Mouse (Mus musculus): ENCODE results near the gene Shld2.
"Not testable (repeated sequence)": the region's sequence is repeated elsewhere in the genome, so short reads cannot be mapped to it uniquely, and the experiment has no call there.

The Shld2 gene

DNA sequence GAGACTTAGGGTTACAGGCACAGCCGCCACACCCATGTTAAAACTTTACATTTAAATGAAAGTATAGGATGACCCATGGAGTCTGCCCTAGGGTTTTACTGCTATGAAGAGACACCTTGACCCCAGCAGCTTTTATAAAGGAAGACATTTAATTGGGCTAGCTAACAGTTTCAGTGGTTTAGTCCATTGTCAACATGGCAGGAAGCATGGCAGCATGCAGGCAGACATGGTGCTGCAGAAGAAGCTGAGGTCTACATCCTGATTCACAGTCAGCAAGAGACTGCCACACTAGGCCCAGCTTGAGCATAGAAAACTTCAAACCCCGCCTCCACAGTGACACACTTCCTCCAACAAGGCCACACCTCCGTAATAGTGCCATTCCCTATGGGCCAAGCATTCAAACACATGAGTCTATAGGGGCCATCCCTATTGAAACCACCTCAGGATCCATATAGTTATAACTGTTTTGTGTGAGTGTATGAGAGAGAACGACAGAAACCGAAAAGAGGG is 13.3 kb upstream of the Shld2 start:
- no peak for DNase-seq (ENCODE audit: inconsistent ontology term)

DNA sequence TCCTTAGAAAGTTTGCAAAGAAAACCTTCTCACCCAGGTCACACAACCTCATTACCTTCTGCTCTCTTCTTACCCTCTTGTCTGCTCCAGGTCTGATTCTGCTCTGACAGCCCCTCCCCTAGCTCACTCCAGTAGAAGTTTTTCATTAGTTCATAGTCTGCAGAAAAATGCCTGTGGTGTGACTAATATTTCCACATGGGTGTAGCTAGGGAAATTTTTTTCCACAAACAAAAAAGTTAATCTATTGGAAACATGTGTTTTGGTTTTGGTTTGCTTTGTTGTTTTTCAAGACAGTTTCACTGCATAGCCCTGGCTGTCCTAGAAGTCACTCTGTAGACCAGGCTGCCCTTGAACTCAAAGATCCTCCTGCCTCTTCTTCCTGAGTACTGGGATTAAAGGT is 7.8 kb upstream of the Shld2 start:
- DNase-seq (ENCODE audit: inconsistent ontology term) = peak; percentile 85

- peak; percentile 20 for DNase-seq (ENCODE audit: inconsistent ontology term)
These were observed 7.1 kb upstream of the Shld2 start for GRCm38 (mm10) chr14:34317431-34317830.

DNA sequence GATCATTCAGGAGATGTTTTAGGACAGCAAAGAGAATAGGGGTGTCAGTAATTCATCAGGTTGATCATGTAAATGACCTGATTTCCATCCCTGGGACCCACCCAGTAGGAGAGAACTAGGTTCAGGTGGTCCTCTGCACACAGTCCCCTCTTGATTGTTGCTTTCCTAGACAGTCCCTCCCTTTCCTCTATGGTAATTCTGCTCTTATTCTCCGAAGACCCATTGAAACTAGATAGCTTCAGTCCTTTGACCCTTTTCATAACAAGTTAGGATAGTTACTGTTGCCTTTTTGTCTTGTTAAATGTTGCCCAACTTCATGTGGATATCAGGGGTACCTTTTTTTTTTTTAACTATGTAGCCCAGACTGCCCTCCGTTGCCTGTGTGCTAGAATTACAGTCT is 6.1 kb upstream of the Shld2 start:
- no peak for DNase-seq (ENCODE audit: inconsistent ontology term)

GRCm38 (mm10) chr14:34314796-34315195 is 4.5 kb upstream of the Shld2 start:
- DNase-seq (ENCODE audit: inconsistent ontology term) = no peak

DNA sequence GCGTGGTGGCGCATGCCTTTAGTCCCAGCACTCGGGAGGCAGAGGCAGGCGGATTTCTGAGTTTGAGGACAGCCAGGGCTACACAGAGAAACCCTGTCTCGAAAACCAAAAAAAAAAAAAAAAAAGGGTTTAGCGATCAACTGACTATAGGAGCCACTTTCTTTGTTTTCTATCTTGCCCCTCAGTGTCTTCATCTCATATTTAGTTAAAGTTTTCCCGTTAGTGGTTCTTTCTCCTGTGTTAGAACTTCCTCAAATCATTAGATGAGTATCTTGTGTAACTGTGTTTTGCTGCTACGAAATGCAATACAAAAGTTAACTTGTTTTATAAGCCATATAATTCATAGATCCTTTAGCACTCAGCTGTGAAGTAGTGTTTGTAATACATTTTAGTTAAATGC is 4.1 kb upstream of the Shld2 start:
- not testable (repeated sequence) for DNase-seq (ENCODE audit: inconsistent ontology term)

DNA sequence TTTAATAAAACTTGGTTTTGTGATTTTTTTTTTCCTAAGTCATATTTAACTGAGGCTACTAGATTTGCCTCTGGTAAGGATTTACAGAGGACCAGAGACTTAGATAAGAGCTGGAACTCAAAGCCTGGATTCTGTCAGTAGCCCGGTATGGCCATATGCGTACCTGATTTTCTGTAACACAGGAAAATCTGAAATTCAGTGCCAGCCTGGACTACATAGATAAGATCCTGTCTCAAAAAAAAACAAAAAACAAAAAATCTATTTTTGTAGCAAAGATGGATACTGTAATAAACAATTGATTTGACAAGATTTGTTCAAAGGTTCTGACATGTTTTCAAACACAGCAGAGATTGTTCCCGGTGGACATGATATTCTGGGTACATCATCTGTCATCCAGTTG is 3.3 kb upstream of the Shld2 start:
- DNase-seq (ENCODE audit: inconsistent ontology term) = no peak

GRCm38 (mm10) chr14:34312339-34313048 is 2.2 kb upstream of the Shld2 start:
- DNase-seq (ENCODE audit: inconsistent ontology term) = peak; percentile 19

- peak; percentile 43 for DNase-seq (ENCODE audit: inconsistent ontology term)
These were observed 1.4 kb upstream of the Shld2 start for GRCm38 (mm10) chr14:34311691-34312090.

DNA sequence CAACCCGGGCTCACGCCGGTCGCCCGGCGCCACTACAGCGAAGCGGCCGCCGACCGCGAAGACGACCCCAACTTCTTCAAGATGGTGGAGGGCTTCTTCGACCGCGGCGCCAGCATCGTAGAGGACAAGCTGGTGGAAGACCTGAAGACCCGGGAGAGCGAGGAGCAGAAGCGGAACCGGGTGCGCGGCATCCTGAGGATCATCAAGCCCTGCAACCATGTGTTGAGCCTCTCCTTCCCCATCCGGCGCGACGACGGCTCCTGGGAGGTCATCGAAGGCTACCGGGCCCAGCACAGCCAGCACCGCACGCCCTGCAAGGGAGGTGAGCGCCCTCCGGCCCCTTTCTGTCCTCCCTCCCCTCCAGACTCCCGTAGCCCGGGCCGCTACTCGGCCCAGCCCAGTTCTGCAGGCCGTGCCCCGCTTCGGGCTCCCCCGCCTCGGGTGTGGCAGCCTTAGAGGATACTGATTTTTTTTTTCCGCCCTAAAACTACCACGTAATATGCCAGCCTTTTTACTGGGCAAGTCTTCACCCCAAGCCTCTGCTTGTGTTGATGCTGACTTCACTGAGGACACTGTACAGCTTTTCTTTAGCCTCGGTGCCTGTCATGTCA is 833 bp upstream of the Shld2 start:
- peak; percentile 51 for DNase-seq (ENCODE audit: inconsistent ontology term)

DNA sequence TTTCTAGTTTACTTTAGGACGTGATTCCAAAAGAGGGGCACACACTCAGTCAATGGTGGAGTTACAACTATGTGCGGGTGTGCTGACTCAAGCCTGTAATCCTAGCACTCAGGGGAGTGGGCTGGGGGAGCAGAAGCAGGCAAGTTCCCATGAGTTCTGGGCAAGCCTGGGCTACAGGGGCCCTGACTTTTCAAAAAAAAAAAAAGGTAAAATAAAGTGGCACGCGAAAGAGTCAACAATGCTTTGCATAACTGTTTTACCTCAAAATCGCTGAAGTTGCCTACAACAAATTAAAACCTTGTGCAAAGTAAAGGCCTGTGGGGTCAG is 423 bp downstream of the Shld2 start:
- no peak for DNase-seq (ENCODE audit: inconsistent ontology term)

DNA sequence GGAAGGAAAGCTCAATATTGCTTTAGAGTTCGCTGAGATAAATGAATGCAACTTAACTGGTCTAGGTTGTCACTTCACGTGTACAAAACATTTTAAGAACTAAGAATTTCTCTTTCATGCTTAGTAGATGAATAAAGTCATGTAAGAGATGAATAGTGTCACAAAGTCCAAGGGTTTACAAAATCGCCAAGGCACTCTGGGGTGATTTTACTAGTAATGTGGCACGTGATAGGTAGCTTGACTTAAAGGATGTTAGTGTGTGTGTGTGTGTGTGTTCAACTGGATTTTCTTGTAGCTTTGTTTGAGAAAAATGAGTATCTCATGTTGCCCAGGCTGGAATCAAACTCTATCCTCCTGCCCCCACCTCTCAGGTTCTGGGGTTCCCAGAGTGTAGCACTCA is 1.0 kb downstream of the Shld2 start:
- DNase-seq (ENCODE audit: inconsistent ontology term) = no peak

DNA sequence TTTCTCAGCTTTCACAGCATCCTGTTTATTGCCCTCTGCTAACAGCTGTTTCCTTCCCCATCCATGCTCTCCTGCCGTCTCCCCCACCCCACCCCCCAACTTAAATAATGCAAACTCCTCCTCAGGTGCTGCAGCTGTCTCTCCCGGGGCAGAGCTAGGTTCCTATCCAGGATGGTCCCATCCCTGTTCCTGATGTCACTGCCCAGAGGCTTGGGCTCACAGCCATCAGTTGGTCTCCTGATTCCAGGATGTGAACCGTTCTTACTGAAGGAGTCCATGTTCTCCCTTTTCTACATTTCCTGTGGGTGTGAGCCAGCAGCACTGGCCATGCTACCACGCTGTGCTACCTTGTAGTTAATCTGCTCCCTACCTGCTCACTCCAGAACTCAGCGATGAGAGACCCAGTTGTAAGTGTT is 7.0 kb downstream of the Shld2 start:
- no peak for DNase-seq (ENCODE audit: inconsistent ontology term)

DNA sequence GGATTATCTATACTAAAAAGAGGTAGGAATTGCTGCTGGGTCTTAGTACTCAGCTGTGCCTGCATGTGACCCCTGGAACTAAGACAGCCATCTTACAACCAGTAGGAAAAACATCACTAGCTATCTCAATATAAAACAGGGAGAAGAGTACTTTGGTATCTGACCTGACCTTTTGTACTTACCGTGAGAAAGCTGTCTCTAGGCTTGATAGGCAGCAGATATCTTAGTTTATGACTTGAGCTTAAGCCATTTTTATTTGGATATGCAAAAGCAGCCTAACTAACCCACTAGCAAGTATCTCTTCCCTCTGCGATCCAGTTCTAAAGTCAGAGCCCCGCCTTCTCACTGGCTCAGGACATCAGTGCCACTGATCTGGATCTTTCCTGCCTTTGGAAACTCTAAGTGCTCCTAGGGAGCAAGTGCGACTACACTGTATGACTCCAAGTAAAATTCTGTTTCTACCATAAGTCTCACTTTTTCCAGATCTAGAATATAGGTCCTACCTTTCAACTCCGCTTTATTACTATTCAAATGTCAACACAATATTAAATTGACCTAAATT is 7.5 kb downstream of the Shld2 start:
- no peak for DNase-seq (ENCODE audit: inconsistent ontology term)

DNA sequence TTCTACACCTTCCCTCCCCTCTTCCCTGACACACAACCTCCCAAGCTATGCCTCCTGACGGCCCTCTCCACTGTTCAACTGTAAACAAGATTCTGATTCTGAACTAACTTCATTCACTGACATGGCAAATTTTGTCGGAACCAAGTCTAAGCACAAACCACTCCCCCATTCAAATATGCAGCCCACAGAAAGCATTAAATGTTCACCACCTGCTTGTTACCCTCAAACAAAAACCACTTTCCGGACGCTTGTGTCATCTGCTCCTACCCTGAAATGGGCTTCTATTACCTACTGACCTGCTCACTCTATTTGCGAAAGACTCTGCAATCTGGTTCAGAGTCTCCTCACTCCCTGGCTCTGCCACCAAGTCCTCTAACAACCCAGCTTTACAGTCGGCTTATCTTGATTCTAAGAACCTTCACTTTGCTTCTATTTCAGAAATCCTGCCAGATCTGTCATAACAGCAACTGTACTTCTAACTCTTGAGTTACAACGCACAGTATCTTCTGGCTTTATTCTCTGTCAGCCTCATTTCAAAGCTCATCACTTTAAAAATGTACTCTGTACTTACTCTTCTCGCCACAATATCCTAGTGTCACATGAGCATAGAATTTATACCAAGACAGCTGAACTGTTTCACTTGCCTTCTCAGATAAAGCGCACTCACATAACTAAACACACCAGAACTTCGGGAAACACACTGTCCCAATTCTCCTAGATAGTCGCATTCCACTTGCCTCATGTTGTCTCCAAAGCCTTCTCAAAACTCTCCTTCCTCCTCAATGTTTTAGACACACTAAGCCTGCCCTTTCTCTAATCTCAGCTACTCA is 11.2 kb downstream of the Shld2 start:
- DNase-seq (ENCODE audit: inconsistent ontology term) = no peak

GRCm38 (mm10) chr14:34297634-34298033 is 12.7 kb downstream of the Shld2 start:
- no peak for DNase-seq (ENCODE audit: inconsistent ontology term)

DNA sequence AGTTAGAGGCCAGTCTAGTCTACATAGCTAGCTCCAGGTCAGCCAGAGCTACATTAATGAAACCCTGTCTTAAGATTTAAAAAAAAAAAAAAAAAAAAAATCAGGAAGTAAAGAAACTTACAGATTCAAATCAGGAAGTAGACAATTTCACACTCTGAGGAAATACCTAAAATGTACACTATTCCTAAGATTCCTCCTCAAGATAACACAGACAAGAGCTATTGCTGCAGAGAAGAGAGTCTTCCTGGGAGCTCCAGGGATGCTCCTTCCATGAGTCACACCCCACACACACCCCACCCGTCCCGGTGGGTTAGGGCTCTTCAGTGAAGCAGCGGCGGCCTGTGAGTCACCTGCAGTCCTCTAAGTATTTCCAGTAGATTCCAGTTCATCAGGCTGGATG is 13.3 kb downstream of the Shld2 start:
- DNase-seq (ENCODE audit: inconsistent ontology term) = peak; percentile 91

DNA sequence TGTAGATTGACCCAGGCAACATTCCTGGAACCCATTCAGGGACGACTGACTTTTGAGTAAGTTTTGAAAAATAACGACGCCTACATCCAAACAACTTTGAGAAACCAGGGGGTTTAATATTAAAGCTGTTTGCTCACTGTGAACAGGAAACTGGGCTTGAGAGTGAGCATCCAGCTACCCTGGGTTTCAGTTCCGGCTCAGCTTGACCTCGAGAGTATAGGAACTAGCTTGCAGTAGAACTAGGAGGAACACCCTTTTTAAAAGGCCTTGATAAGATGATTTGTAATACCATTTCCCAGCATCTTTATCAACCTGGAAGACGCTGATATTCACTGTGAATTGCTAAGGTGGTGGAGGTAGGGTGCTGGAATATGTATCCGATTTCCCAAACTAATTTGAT is 13.9 kb downstream of the Shld2 start:
- no peak for DNase-seq (ENCODE audit: inconsistent ontology term)

DNA sequence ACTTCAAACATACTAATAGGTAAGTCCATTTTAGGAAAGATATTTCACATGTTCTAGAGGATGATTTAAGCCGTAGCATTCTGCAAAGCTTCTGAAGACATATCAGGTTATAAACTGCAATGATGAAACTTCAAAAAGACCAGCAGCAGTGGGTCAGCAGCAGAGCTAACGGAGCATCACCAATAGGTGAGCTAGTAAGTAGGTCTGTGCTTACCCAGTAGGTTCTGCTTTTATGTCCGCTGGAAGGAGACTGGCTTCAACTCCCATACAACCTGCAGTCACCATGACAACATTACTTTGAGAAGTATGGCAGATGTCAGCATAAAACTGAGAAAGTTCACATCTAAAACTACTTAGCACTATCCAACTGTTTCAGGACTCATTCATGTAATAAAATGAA is 16.7 kb downstream of the Shld2 start:
- DNase-seq (ENCODE audit: inconsistent ontology term) = no peak

GRCm38 (mm10) chr14:34290229-34290628 is 20.1 kb downstream of the Shld2 start:
- DNase-seq (ENCODE audit: inconsistent ontology term) = no peak

- DNase-seq (ENCODE audit: inconsistent ontology term) = no peak
These were observed 20.9 kb downstream of the Shld2 start for GRCm38 (mm10) chr14:34289259-34290015.

- DNase-seq (ENCODE audit: inconsistent ontology term) = no peak
These were observed 21.9 kb downstream of the Shld2 start for GRCm38 (mm10) chr14:34288396-34288795.
